Mouse (Mus musculus) megakaryocyte, embryonic 14.5 days (primary cell): Measurements from ENCODE around the gene Sirpa.

Experiments used
- FLI1 ChIP-seq: IDR thresholded peaks from 2 replicates; pipeline ENCODE4 v1.6.1; 2012; ENCODE audit warnings: low read length, inconsistent platforms, mixed read lengths
- GATA1 ChIP-seq: IDR thresholded peaks from 3 replicates; pipeline ENCODE4 v1.6.1; 2012; ENCODE audit warnings: mixed read lengths, low read length, inconsistent platforms, borderline replicate concordance

GRCm38 (mm10) chr2:129569120-129569519 lies 23.5 kb upstream of the Sirpa start:
- TF ChIP-seq GATA1 (no peak), FLI1 (no peak)
